Mouse (Mus musculus): ENCODE results near the gene 6430548M08Rik.

6430548M08Rik gene

DNA sequence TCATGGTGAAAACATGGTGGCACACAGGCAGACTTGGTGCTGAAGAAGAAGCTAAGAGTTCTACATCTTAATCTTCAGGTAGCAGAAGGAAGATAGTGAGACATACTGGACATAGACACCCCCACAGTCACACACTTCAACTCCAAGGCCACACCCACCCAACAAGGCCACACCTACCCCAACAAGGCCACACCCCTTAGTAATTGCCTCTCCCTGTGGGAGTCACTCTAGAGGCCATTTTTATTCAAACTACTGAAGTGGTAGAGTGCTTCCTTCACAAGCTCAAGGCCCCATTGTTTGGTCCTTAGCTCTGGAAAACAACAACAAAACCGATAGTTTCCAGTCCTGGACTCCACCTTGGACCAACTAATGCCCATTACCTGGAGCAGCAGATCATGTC lies 32.1 kb downstream of the 6430548M08Rik start:
- DNase-seq = no peak

DNA sequence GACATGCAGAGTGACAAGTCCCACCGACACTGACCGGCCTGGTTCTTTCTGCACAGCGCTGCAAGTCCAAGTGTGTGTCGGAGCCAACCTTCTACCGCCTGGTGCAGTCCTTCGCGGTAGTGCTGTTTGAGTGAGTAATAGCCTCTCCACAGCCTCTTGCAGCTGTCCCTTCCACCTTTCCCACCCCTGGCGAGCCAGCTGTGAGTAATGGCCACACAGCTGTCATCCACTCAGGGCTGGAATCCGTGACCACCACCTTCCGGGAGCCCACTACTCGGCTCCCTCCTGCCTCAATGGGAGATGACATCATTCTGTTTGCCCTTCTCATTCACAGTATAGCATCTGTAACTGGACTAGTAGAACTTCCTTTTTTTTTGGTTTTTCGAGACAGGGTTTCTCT lies 36.1 kb downstream of the 6430548M08Rik start:
- no peak for DNase-seq

DNA sequence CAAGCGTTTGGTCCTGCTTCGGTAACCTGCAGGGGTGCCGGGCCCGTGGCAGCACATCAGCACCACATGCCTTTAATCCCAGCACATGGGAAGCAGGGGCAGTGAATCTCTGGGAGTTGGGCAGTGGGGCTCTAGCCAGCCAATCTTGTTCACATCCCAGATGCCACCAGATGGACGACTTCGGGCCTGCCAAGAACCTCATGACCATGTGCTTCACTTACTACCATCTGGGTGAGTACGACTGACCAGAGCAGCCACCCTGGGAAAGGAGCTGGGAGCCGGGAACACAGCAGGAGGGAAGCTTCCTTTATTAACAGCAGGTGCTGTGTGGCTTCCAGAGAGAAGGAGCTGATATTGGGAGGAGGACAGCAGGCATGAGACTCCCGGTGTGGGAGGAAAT lies 37.2 kb downstream of the 6430548M08Rik start:
- no peak for DNase-seq

DNA sequence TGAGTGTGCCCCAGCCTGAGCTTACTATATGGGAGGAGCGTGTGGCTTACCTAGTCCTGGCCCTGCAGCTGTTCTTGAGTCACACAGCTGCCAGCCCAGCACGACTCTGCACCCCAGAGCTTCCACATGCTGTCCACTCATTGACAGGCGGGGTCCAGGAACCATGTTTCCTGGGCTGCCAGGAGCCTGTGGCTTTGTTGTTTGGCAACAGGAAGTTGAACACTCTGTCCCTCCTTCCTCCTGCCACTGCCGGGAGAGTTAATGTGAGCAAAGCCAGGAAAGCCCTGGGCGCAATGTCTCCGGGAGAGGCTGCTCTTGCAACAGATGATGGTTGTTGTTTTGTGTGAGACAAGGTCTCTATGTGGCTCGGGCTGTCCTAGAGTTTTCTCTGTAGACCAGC lies 38.7 kb downstream of the 6430548M08Rik start:
- no peak for DNase-seq

DNA sequence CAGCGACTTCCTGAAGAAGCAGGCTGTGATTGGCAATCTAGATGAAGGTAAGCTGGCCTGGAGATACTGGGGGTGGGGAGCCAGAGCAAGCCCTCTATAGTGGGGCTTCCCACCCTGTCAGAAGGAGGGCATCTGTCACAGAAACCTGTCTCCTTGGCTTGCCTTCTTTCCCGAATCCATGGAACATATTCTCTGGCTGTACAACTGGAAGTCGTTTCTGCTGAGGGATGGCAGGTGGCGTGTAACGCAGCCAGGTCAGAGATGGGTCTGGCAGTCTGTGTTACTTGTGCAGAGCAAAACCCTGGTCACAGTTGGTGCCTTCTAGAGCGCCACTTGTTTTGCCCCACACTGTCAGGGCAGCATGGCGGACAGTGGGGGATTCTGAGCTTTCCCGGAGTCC lies 46.4 kb downstream of the 6430548M08Rik start:
- DNase-seq = peak; percentile 67

DNA sequence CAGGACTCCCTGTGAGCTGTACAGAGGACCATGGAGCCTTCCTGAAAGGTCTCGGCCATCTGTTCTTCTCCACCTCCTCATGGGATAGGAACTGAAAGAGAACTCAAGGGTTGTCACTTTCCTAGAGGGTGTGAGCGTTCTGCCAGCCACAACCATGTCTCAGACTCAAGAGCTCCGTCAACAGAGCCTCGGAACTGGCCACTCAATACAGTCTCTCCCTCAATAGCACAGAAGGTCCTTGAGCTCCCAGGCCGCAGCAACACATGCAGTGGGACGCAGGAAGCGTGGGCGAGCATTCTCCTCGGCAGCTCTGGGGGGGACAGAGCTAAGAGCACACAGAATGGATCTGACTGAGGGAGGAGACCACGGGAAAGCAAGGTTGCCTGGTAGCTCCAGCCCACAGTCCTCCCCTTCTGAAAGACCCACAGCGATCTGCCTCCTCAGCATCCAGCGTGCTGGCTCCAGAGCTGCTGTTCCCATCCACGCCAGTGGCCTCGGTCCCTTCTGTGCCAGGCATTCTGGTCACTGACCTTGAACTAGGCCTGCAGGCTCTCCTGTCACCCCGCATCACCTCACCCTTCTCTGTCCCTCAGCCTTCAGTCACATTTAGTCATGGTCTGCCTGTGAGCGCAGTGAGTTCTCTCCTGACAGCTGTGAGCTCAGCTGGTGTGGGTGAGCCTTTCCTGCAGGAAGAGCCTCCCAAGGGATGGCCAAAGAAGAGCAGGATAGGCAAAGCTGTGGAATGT lies 47.9 kb downstream of the 6430548M08Rik start:
- no peak for DNase-seq

DNA sequence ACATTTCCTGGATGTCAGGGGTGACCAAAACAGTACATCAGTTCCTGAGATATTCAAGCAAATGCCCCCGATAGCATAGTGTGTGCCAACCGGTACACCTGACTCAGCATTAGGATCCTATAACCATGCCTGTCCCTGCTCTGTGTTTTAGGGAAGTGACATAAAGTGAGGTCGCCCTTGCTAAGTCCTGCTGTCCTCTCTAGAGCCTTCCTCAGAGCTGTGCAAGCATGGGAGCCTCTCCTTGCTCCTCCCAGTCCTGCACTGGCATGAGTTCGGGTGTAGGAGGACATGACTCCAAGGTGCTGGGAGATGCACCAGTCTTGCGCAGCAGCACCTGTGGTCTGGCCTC lies 48.4 kb downstream of the 6430548M08Rik start:
- DNase-seq = no peak

DNA sequence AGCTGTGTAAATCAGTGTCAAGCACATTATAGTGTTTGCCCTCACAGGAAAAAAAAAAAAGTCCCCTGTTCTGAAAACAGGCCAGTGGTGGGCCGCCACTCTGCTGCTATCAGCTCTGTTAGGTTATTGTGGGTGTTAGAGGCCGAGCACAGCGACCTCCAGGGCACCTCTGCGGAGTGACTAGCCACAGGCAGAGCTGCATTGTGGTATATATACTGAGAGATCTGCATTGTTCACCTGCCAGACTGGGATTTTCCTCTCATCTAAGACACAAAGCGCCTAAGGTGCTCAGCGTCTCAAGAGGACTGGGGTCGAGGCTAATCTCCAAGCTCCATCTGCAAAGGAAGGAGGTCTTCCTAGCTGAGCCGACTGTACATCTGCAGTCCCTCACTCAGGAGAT lies 49.4 kb downstream of the 6430548M08Rik start:
- no peak for DNase-seq

DNA sequence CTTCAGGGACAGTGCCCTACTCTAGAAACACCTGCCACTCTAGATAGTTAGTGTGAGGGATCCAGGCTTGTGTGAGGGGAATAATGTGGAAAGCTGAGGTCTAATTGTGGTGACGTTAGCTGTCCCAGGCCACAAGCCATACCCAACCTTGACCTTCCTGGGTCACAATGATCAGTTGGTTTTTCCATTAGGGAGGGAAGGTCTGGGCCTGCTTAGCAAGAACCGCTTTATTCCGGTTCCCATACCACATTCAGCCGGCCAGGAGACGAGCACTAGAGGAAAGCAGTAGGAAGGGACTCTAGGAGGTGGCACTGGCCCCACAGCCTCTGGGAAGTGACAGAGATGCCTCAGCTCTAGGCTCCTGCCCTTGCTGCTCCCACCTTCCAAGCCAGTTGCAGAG lies 50.1 kb downstream of the 6430548M08Rik start:
- DNase-seq = no peak

DNA sequence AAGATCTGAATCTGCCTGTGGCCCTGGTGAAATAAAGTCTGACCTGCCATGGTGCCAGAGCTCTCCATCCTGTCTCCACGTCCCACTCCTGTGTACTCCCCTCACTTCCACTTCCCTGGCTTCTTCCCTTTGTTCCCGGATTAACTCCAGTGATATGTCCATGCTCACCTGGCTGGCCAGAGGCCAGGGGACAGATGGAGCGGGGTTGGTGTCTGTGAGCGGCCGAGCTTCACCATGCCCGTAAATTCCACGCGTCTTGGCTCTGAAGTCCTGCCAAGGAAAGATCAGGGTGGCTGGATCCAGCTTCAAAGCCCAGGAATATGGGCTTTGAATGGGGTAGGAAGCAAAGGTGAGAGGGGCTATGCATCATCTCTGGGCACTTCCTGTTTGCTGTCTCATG lies 53.2 kb downstream of the 6430548M08Rik start:
- DNase-seq = peak; percentile 63

DNA sequence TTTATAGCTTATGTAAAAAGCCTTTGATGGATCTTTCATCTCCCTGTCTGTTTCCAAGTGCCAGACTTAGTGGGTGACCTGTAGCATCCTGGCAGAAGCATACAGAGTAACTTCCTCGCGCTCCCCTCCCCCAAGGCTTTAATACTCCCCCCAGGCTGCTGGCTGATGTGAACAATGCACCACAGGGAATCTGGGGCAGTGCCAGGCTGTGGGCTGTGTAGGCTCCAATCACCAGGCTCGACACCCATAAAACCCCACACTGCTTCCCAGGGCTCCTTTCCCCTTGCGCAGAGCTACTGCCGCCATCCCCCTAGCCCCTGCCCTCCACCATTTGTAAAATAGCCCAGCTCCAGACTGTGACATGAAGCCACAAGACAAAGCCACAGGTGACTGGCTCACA lies 53.9 kb downstream of the 6430548M08Rik start:
- DNase-seq = no peak

DNA sequence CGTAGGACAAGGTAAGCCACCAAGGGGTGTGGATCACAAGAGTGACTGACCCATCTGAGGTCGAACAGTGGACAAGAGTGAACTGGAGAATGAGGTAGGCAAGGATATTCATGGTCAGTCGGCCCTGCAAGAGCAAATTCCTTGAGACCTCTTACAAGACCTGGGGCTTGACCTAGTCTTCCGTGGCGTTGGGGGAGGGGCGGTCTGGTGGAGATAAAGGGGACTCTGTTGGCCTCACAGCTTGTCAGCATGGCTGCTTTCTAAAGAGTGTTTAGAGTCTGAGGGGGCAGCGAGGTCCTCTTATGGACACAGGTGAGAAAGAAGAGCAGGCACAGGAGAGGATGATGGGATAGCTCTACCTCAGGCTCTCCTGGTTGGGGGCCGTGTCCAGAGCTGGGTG lies 55.2 kb downstream of the 6430548M08Rik start:
- DNase-seq = no peak

DNA sequence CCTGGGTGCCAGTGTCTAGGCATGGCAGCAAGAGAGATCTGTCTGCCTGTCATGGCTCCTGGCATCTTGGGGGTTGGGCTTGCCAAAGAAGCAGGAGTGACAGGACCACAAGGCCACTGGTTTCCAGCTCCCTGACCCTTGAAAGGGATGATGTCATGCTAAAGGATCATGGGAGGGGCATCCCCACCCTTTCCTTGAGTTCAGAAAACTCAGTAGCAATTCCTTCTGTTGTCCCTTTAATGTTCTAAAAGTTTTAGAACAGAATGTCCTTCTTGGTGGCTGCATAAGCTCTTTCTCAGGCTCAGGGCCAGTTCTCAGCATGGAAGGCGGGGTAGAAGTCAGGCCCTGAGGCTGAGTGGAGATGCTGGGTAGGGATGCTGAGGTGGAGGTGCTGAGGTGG lies 59.2 kb downstream of the 6430548M08Rik start:
- no peak for DNase-seq

DNA sequence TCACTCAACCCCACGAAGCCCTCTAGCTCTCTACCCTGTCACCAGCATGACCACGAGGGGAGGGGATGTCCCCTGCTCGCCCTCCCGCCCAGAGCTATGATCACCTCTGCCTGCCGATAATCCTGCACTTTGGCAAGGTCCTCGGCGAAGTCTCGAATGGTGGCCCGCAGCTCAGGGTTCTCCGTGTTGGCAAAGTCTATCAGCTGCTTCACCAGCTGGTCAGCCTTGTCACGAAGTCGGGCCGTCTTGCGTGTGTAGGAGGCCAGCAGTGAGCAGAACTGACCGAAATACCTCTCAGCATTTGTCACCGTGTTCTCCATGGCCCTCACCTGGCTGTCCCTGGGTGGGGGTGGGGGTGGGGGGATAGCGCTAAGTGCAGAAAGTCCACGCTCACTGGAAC lies 60.7 kb downstream of the 6430548M08Rik start:
- DNase-seq = no peak

DNA sequence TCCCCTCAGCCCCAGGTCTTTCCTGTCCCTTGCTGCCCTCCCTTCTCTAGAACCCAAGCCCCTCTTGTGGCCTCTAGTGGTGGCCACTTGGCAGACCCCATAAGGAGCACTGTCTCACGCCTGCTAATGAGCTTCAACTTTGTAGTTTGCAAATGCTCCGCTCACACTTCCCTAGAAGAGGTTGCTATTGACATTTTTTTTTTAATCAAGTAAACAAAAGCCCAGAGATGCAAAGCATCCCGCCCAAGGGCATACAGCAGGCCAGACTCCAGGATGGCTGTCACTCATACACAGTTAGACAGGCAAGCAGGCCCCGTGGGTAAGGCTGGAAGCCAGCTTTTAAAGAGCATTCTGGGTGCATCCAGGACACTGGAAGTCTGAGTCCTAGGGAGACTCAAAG lies 62.7 kb downstream of the 6430548M08Rik start:
- no peak for DNase-seq

DNA sequence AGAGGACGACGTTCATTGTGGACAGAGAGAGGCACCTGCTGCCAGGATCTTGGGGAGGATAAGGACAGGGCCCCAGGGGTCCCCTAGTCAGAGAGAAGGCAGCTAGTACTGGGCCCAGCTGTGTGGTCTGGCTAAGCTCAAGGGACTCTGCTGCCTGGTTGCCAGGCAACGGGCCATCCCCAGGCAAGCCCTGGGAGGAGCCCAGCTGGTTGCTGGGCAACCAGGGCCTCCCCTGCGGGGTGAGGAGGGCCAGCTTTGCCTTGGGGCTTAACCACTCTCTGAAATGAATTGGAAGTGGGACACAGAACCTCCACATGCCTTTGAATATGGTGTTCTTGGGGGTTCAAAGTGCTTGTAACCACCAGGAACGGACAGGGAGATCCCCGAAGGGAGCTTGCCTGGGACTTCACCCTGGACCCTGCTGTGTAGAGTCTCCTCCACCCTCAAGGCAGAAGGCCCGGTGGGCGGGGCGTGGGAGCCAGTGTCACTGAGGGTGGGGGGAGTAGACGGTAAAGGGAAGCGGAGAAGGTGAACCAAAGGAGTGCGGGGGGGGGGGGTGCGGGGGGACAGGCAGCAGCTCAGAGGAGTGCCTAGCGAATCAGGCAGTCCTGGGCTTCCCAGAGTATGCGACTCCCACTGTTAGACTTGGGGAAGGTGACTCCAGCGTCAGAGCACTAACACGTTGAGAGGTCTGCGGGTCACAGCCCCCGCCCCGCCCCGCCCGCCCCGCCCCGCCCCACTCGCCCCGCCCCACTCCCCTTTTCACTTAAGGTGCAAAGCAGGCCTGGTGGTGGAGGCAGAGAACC lies 63.6 kb downstream of the 6430548M08Rik start, which contains the start of gene Fam92b:
Fam92b (minus strand) TSS at position 149 of the 806 bp plus-strand sequence.
- no peak for DNase-seq

DNA sequence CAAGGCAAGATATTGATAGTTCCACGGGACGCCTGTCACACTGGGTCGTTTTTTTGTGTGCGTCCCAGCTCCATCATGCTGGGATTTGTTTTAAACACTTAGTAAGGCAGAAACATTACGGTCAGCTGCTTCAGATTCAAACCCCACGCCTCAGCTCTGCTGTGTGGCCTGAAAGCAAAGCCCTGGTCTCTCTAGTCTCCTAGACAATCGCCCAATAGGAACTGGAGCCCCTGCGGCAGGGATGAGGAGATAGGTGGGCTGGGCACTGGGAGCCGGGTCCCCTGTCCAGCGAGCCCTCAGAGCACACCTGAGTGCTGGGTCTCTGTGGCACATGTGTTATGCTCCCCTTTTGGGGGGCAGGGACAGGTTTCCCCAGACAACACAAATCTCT lies 64.2 kb downstream of the 6430548M08Rik start:
- no peak for DNase-seq

DNA sequence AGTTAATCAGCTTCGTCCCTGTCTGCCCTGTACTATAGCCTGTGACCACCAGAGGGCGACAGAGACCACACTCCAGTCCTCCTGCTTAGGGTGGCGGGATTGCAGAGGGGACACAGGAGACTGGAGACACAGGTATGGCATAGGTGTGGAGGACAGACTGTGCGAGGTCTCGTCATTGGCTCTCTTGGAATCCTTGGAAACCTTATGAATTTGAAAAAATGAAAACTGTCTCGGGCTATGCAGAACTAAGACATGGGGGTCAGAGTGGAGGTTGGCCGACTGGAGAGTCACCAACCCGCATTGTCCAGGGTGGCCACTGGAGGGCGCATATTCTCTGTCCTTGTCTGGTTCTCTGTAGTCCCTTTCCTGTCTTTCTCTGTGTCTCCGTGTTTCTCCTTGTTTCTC lies 65.1 kb downstream of the 6430548M08Rik start:
- DNase-seq = peak; percentile 95

DNA sequence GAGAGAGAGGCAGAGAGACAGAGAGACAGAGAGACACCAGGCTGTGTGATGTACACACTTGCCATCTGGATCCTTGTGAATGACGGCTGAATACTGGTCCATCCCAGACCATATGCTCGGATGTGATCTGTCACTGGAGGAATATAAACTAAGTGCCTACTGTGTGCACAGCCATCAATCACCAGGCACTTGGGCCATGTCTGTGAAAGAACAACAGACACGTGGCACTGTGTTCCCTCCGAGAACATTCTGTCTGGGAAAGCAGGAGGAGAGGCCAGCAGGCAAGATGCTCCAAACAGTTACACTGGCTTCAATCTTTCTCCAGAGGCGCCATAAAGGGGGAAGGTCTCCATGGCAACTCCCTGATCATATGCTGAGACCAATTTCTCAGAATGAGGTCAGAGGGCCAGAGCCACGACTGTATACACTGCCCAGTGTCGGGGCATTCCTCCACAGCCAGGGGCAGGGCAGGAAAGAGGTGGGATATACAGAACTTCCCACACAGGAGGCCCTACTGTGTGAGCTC lies 66.6 kb downstream of the 6430548M08Rik start:
- no peak for DNase-seq

DNA sequence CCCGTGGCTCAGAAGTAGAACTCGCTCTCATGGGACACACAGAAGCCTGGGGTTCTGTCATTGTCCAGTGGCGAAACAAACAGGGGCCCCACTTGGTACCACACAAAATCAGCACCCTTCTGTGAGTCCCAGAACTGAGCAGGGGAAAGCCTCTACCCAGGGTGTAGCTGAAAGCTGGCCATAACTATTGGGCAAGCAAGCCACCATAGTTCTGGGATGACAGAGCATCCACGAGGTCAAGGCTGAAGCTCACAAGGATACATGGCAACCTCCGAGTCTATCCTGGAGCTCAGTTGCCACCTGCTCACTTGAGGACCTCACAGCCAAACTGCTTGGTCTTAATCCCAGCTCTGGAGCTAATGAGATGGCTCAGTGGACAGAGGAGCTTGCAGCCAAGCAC lies 67.3 kb downstream of the 6430548M08Rik start:
- DNase-seq = no peak

DNA sequence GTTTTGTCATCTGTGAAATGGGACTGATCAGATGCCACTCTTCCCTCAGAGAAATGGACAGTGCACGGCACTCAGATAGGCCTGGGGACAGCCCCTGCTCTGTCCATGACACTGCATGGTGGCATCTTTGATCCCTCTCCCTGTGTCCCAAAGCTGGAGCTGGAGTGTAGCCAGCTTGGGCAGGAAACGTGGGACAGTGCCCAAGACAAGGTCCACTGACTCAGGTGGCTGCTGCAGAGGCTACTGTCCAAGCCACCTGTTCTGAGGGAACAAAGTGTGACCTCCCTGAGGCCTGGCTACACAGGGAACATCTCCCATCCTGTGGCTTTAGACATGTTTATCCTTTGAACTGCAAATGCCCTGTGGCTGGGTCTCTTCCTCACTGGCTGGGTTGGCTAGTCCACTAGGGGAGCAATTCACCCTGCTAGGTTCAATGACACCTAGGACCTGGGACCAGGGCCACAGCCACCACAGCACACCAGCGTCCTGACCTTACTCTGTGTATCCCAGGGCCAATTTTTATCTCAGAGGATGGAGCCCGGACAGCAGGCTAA lies 68.0 kb downstream of the 6430548M08Rik start:
- DNase-seq = no peak

DNA sequence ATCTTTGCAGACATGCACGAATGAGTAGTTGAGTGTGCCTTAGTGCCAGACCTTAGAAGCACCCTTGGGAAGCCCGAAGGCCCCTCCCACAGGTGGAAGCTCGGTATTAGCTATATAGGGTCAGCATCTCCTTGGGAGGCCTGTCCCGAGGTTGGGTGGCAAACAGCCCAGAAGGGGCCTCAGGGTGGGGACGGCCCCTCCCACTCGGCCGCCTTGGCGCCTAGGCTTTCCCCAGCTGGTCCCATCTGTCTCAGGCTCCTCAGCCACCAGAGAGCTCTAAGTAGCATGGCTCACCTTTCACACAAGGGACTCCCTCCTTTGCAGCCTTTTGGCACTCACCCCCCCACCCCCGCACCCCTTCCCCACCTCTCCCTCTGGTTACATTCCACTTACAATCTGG lies 70.4 kb downstream of the 6430548M08Rik start:
- DNase-seq = no peak

DNA sequence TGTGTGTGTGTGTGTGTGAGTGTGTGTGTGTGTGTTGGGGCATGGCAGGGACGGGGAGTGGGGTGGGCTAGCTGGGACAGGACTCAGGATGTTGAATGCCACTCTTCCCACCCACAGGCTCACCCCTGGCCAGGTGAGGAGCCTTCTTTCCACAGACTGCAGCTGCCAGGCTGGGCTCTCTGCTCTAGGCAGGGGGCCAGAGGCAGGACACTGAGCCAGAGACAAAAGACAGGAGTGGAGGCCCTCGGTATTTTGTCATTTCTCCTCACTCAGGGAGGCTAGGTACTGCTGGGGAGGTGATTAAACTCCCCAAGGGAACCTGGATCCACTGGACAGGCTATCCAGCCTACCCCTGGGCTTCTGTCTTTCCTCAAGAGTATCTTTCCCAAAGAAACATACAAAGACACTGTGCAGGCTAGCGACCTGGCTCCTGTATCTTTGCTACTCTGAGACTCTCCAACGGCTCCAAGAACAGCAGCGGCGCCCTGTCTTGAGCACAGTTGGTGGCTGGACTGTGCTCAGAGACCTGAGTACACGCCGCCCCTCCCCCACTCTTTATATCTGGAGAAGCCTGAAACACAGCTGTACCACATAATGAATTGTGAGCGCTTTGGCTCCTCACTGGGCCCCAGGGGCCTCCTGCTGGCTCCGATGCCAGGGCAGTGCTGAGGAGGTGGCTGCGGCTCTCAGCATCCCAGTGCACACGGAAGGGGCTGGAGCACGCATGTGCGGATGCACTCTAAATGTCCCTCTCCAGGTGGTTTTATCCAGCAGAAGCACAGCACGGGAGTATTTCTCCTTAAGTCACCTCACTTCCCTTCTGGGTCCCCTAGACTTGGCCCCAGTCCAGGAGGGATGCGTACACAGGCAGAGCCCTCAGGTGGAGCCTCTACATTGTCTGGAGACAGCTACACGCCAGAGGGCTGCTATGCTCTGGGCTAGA lies 71.2 kb downstream of the 6430548M08Rik start:
- DNase-seq = no peak

Data from cerebellum, adult 8-10 months (tissue).